Mouse (Mus musculus) ES-E14 (cell line): ENCODE measurements at regions not wholly inside any gene's neighbourhood (a gene's known extent, or its start where the extent isn't known, plus 50 kb on each side); places are given as distances from the start of the nearest gene placed in this dataset.

ENCODE experiments used
- DNase-seq: peaks from one replicate; pipeline ENCODE4 v3.0.0-alpha.2; 2013; ENCODE audit warnings: low read depth, low spot score
- H3K27ac ChIP-seq: 2 replicates; pipeline ENCODE4 v1.5.1; 2012; ENCODE audit warnings: low read depth, mild to moderate bottlenecking, low read length, moderate library complexity, mixed read lengths; ENCODE audit not compliant: poor library complexity, insufficient read depth, severe bottlenecking
- H3K36me3 ChIP-seq: 2 replicates; pipeline ENCODE4 v1.6.1; 2012; ENCODE audit warnings: mild to moderate bottlenecking, low read length, moderate library complexity, mixed read lengths; ENCODE audit not compliant: control insufficient read depth, poor library complexity, insufficient read depth, severe bottlenecking
- H3K4me1 ChIP-seq, 2 experiments: fragments of 150-350 bp in 1 of 2; sonication (generic) in 1 of 2; 2 replicates each; pipeline ENCODE4 v1.6.1; 2012; ENCODE audit warnings: low read length in 2 of 2, mild to moderate bottlenecking in 1 of 2, mixed read lengths in 1 of 2; ENCODE audit not compliant: control insufficient read depth in 2 of 2, insufficient read depth in 2 of 2, poor library complexity in 1 of 2
- H3K4me3 ChIP-seq, 2 experiments: fragments of 150-350 bp in 1 of 2; sonication (generic) in 1 of 2; 2 replicates each; pipeline ENCODE4 v1.5.1; 2012; ENCODE audit warnings: low read length in 2 of 2, low read depth in 1 of 2, mild to moderate bottlenecking in 1 of 2, mixed read lengths in 1 of 2; ENCODE audit not compliant: insufficient read depth in 1 of 2, poor library complexity in 1 of 2, severe bottlenecking in 1 of 2
- H3K9ac ChIP-seq: 2 replicates; pipeline ENCODE4 v1.6.1; 2012; ENCODE audit warnings: low read depth, mild to moderate bottlenecking, low read length, mixed read lengths; ENCODE audit not compliant: poor library complexity, insufficient read depth, severe bottlenecking
- H3K9me3 ChIP-seq: fragments of 150-350 bp; sonication (generic); 2 replicates; pipeline ENCODE4 v1.6.1; 2012; ENCODE audit warnings: low read depth, mild to moderate bottlenecking, low read length; ENCODE audit not compliant: control insufficient read depth, insufficient read depth
- CHD2 ChIP-seq: IDR thresholded peaks from 2 replicates; pipeline ENCODE4 v1.6.1; 2014; ENCODE audit warnings: mild to moderate bottlenecking, low read depth, low read length, inconsistent platforms
- HCFC1 ChIP-seq: IDR thresholded peaks from 2 replicates; pipeline ENCODE4 v1.6.1; 2012; ENCODE audit warnings: low read length, inconsistent platforms, borderline replicate concordance; ENCODE audit not compliant: insufficient read depth
- MAFK ChIP-seq: IDR thresholded peaks from 2 replicates; pipeline ENCODE4 v1.6.1; 2014; ENCODE audit warnings: mild to moderate bottlenecking, low read depth, low read length, inconsistent platforms; ENCODE audit not compliant: insufficient read depth
- ZC3H11A ChIP-seq: IDR thresholded peaks from 2 replicates; pipeline ENCODE4 v1.6.1; 2012; ENCODE audit warnings: low read depth, mild to moderate bottlenecking, inconsistent platforms, low read length, borderline replicate concordance
- ZNF384 ChIP-seq: IDR thresholded peaks from 2 replicates; pipeline ENCODE4 v1.6.1; 2012; ENCODE audit warnings: low read depth, low read length, inconsistent platforms
- in situ Hi-C, 2 experiments: fragments of 600-800 bp; cut with MboI; formaldehyde crosslinking; loops; one replicate each; pipeline ENCODE4 v1.15.1; 2025; ENCODE audit warnings: low sequenced_read_pairs in 2 of 2, inconsistent platforms in 1 of 2; ENCODE audit not compliant: unreplicated experiment in 2 of 2

DNA sequence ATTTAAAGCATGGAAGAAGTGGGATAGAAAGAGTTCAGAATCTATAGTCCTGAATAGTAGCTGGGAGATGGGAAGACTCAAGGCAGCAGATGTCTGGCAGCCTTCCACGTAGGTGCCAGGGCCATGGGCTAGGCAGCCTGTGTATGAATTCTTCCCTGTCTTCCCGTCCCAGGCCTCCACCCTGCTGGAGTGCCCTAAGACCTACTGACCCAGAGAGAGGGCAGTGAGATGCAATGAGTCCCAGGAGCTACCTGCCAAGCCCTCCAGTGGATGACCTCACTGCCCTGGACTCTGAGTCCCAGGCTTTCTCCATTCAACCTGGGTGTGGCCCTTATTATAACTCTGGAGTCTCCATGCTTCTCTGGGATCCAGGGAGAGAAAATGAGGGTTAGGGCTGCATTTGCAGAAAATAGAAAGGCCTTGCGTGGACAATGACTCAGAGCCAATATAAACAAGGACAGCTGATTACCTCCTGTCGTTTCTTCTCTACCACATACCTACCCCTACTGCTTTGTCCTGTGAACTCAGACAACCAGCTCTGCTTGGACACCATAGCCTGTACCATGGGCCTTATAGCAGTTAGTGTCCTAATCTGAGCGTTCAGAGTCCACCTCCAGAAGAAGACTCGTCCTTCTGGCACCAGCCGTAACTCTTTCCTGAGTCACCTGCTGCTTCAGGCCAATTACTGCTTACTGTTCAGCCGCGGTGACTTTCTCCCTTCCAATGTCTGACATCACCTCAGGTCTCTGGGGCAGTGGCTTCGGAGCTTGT lies 126.9 kb upstream of the Arhgap5 start:
- H3K4me3 ChIP-seq: no peak overlapping the region
- TF ChIP-seq MAFK (no peak), ZNF384 (no peak), ZC3H11A (no peak), CHD2 (no peak), HCFC1 (no peak)
- H3K36me3 ChIP-seq: no peaks in the 10 kb centered on the region
- H3K9ac ChIP-seq: no peak overlapping the region
- in situ Hi-C loops: no loop called here
- H3K27ac ChIP-seq: no peak overlapping the region
- no peak for DNase-seq
- H3K9me3 ChIP-seq: no peaks in the 10 kb centered on the region
- peaks cover 4 to 12% of the 10 kb centered on the region in 2 experiments; a peak in 2 of 4 replicates for H3K4me1 ChIP-seq

DNA sequence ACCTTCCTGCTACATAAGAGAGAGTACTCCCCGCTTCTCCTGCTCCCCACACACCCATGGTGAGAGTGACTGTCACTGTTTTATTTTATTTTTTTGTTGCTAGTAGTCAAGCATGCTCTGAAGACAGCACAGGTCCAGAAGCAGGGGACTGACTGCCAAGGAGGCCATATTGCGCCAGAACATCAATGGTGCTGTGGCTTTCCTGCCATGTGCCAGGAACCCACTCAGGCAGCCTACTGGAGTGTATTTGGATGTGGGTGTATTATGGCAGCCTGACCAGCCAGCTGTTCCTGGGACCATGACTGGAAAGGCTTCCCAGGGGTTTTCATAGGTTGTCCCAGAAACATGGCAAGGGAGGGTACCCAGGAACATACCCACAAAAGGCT lies 126.3 kb upstream of the Arhgap5 start:
- in situ Hi-C loops: no loop called here

DNA sequence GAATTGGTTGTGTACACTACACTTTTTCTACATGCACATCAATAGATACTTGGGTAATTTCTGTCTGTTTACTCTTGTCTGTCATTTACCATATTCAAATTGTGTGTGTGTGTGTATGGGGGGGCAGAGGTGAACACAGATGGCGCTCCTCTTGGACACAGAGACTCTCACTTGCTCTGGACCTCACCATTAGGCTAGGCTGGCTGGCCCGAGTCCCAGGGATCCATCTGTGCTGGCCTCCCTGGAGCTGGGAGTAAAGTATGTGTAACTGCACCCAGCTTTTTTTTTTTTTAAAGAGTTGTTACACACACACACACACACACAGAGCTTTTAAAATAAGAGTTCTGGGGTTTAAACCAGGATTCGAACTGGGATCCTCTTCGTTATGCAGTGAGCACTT lies 124.5 kb upstream of the Arhgap5 start:
- no peak for DNase-seq
- Histone ChIP-seq H3K4me1 (peaks cover 12 to 25% of the 10 kb centered on the region in 2 experiments; a peak in 3 of 4 replicates), H3K27ac (no peak overlapping the region), H3K9me3 (no peaks in the 10 kb centered on the region), H3K4me3 (no peak overlapping the region), H3K36me3 (no peaks in the 10 kb centered on the region), H3K9ac (no peak overlapping the region)
- in situ Hi-C loops: no loop called here
- TF ChIP-seq HCFC1: no peak
- TF ChIP-seq ZC3H11A: no peak
- no peak for TF ChIP-seq ZNF384
- TF ChIP-seq MAFK: no peak

More for the DNA sequence above, 126.3 kb upstream of the Arhgap5 start:
- Histone ChIP-seq H3K36me3 (no peaks in the 10 kb centered on the region), H3K9me3 (no peaks in the 10 kb centered on the region), H3K9ac (no peak overlapping the region), H3K4me3 (no peak overlapping the region), H3K4me1 (peaks cover 8 to 16% of the 10 kb centered on the region in 2 experiments; a peak in 3 of 4 replicates), H3K27ac (no peak overlapping the region)
- no peak for DNase-seq
- no peak for TF ChIP-seq MAFK
- no peak for TF ChIP-seq CHD2
- TF ChIP-seq ZNF384: no peak
- no peak for TF ChIP-seq HCFC1
- TF ChIP-seq ZC3H11A: no peak

DNA sequence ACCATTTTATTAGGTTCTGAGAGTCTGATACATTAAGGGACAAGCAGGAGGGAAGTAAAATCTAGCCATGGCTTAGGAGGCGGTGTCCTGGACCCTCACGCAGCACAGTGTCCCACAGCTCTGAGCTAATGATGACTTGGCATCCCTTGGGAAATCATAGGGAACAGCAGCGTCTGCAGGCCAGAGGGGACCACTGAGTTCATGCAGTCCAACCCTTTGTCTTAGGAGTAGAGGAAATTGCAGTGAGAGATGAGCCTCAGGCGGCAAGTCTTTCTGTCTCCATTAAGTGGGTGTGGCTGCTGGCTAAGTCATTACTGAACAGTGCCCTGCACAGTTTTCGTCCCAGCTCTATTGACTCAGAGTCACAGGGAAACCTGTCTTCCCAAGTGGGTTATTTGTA lies 123.8 kb upstream of the Arhgap5 start:
- H3K36me3 ChIP-seq: no peaks in the 10 kb centered on the region
- H3K9ac ChIP-seq: no peak overlapping the region
- no peaks in the 10 kb centered on the region for H3K9me3 ChIP-seq
- H3K27ac ChIP-seq: no peak overlapping the region
- TF ChIP-seq ZC3H11A: no peak
- TF ChIP-seq ZNF384: no peak
- TF ChIP-seq MAFK: no peak
- TF ChIP-seq HCFC1: no peak
- TF ChIP-seq CHD2: no peak
- H3K4me1 ChIP-seq: peaks cover 12 to 28% of the 10 kb centered on the region in 2 experiments; a peak in 3 of 4 replicates
- no peak overlapping the region for H3K4me3 ChIP-seq
- DNase-seq: no peak
- in situ Hi-C loops: no loop called here
